Mouse (Mus musculus): ENCODE data around the gene Mrpl55. TPM values are rescaled to one million over a fixed set of nuclear protein-coding genes. Genes with fewer than 3 reads are reported as not detected.

The Mrpl55 gene
- polyA plus RNA-seq (2015; fragmentation: Nextera tagmentation; extraction: Ambion mirVana) = 89.6 and 92.6 TPM in 2 replicates

GRCm38 (mm10) chr11:59202081-59202995 is at the start of gene Mrpl55:
Mrpl55 (plus strand) TSS chr11:59202486.
- peak; percentile 92 for ATAC-seq (ENCODE audit: borderline replicate concordance, extremely low read depth, low FRiP score, low TSS enrichment)
- under 1% methylated on average over 63 of the region's 63 CpGs for WGBS

GRCm38 (mm10) chr11:59154220-59154619 is 48.1 kb upstream of the Mrpl55 start:
- Histone ChIP-seq H3K4me2 (no peak overlapping the region), H3K27me3 (no peaks in the 10 kb centered on the region), H3K9me3 (no peaks in the 10 kb centered on the region), H3K36me3 (peaks cover 11% of the 10 kb centered on the region; the same call in 1 of the 2 replicates), H3K4me3 (no peak overlapping the region), H3K27ac (no peak overlapping the region), H3K4me1 (no peaks in the 10 kb centered on the region), H3K9ac (no peak overlapping the region)
- 56% methylated on average over 7 of the region's 7 CpGs for WGBS
- ATAC-seq (ENCODE audit: borderline replicate concordance, extremely low read depth, low FRiP score, low TSS enrichment) = no peak

More at GRCm38 (mm10) chr11:59202081-59202995, at the start of gene Mrpl55:
- Histone ChIP-seq H3K27ac (peak within 1 kb of the TSS; percentile 85), H3K4me3 (peak within 1 kb of the TSS; percentile 95), H3K36me3 (peaks cover 41% of the 10 kb centered on the region), H3K4me2 (peak within 1 kb of the TSS; percentile 91), H3K27me3 (no peaks in the 10 kb centered on the region), H3K4me1 (peaks cover 20% of the 10 kb centered on the region), H3K9ac (peak within 1 kb of the TSS; percentile 96), H3K9me3 (no peaks in the 10 kb centered on the region)

GRCm38 (mm10) chr11:59155900-59156299 is 46.4 kb upstream of the Mrpl55 start:
- Histone ChIP-seq H3K4me3 (no peak overlapping the region), H3K4me1 (no peaks in the 10 kb centered on the region), H3K4me2 (no peak overlapping the region), H3K27me3 (no peaks in the 10 kb centered on the region), H3K9ac (no peak overlapping the region), H3K36me3 (peaks cover 11% of the 10 kb centered on the region; the same call in 1 of the 2 replicates), H3K9me3 (no peaks in the 10 kb centered on the region), H3K27ac (no peak overlapping the region)
- 93% methylated on average over 5 of the region's 5 CpGs for WGBS
- no peak for ATAC-seq (ENCODE audit: borderline replicate concordance, extremely low read depth, low FRiP score, low TSS enrichment)

GRCm38 (mm10) chr11:59159099-59159498 is 43.2 kb upstream of the Mrpl55 start:
- WGBS = 89% methylated on average over 13 of the region's 13 CpGs
- Histone ChIP-seq H3K4me3 (no peak overlapping the region), H3K9ac (no peak overlapping the region), H3K4me2 (no peak overlapping the region), H3K36me3 (peaks cover 11% of the 10 kb centered on the region; the same call in 1 of the 2 replicates), H3K9me3 (no peaks in the 10 kb centered on the region), H3K4me1 (peaks cover 14% of the 10 kb centered on the region), H3K27me3 (no peaks in the 10 kb centered on the region), H3K27ac (no peak overlapping the region)
- ATAC-seq (ENCODE audit: borderline replicate concordance, extremely low read depth, low FRiP score, low TSS enrichment) = no peak

- Histone ChIP-seq H3K4me3 (no peak overlapping the region), H3K9me3 (no peaks in the 10 kb centered on the region), H3K27ac (no peak overlapping the region), H3K27me3 (no peaks in the 10 kb centered on the region), H3K9ac (no peak overlapping the region), H3K36me3 (peaks cover 11% of the 10 kb centered on the region; the same call in 1 of the 2 replicates), H3K4me1 (peaks cover 17% of the 10 kb centered on the region), H3K4me2 (no peak overlapping the region)
- no peak for ATAC-seq (ENCODE audit: borderline replicate concordance, extremely low read depth, low FRiP score, low TSS enrichment)
- WGBS = 85% methylated on average over 4 of the region's 4 CpGs
Observed at GRCm38 (mm10) chr11:59159558-59159957, 42.7 kb upstream of the Mrpl55 start.

GRCm38 (mm10) chr11:59161398-59161797 is 40.9 kb upstream of the Mrpl55 start:
- ATAC-seq (ENCODE audit: borderline replicate concordance, extremely low read depth, low FRiP score, low TSS enrichment) = no peak
- WGBS = 48% methylated on average over 5 of the region's 5 CpGs
- Histone ChIP-seq H3K27ac (no peak overlapping the region), H3K4me2 (no peak overlapping the region), H3K9me3 (no peaks in the 10 kb centered on the region), H3K9ac (no peak overlapping the region), H3K4me3 (no peak overlapping the region), H3K4me1 (peaks cover 17% of the 10 kb centered on the region), H3K36me3 (peaks cover 9% of the 10 kb centered on the region; the same call in 1 of the 2 replicates), H3K27me3 (no peaks in the 10 kb centered on the region)

- H3K4me1 ChIP-seq = peaks cover 17% of the 10 kb centered on the region
- H3K4me2 ChIP-seq = peak overlapping the region; percentile 70
- no peak for ATAC-seq (ENCODE audit: borderline replicate concordance, extremely low read depth, low FRiP score, low TSS enrichment)
- H3K36me3 ChIP-seq = peaks cover 9% of the 10 kb centered on the region; the same call in 1 of the 2 replicates
- peak overlapping the region; percentile 60; the same call in 1 of the 2 replicates for H3K27ac ChIP-seq
- no peaks in the 10 kb centered on the region for H3K27me3 ChIP-seq
- H3K4me3 ChIP-seq = peak overlapping the region; percentile 83
- H3K9me3 ChIP-seq = no peaks in the 10 kb centered on the region
- H3K9ac ChIP-seq = peak overlapping the region; percentile 83
- WGBS = 47% methylated on average over 9 of the region's 9 CpGs
Observed at GRCm38 (mm10) chr11:59162443-59163254, 39.6 kb upstream of the Mrpl55 start.

- Histone ChIP-seq H3K4me3 (peak within 1 kb of the TSS; percentile 83), H3K4me1 (peaks cover 17% of the 10 kb centered on the region), H3K27me3 (no peaks in the 10 kb centered on the region), H3K9ac (peak within 1 kb of the TSS; percentile 83), H3K9me3 (no peaks in the 10 kb centered on the region), H3K27ac (peak within 1 kb of the TSS; percentile 100), H3K36me3 (0 out of 2 replicates have a peak, but pooled peaks cover under 1% of the 10 kb centered on the region), H3K4me2 (peak within 1 kb of the TSS; percentile 70)
- WGBS = 2% methylated on average over 67 of the region's 68 CpGs
- ATAC-seq (ENCODE audit: borderline replicate concordance, extremely low read depth, low FRiP score, low TSS enrichment) = peak; percentile 99
Observed at GRCm38 (mm10) chr11:59163255-59164236, 38.7 kb upstream of the Mrpl55 start, which contains the start of gene Iba57. Iba57 (minus strand) TSS chr11:59163739.

GRCm38 (mm10) chr11:59164384-59164783 is 37.9 kb upstream of the Mrpl55 start:
- ATAC-seq (ENCODE audit: borderline replicate concordance, extremely low read depth, low FRiP score, low TSS enrichment) = no peak
- peak overlapping the region; percentile 100 for H3K27ac ChIP-seq
- peak overlapping the region; percentile 70 for H3K4me2 ChIP-seq
- H3K9ac ChIP-seq = no peak overlapping the region
- H3K36me3 ChIP-seq = no peaks in the 10 kb centered on the region
- H3K9me3 ChIP-seq = no peaks in the 10 kb centered on the region
- H3K27me3 ChIP-seq = no peaks in the 10 kb centered on the region
- peaks cover 17% of the 10 kb centered on the region for H3K4me1 ChIP-seq
- 0 out of 2 replicates have a peak overlapping the region, but pooled peaks have one; percentile 83 for H3K4me3 ChIP-seq
- 75% methylated on average over 9 of the region's 9 CpGs for whole genome bisulfite sequencing

- no peaks in the 10 kb centered on the region for H3K27me3 ChIP-seq
- H3K4me1 ChIP-seq = peaks cover 17% of the 10 kb centered on the region
- H3K36me3 ChIP-seq = no peaks in the 10 kb centered on the region
- H3K4me3 ChIP-seq = no peak overlapping the region
- no peak overlapping the region for H3K9ac ChIP-seq
- 50% methylated on average over 2 of the region's 2 CpGs for WGBS
- H3K4me2 ChIP-seq = no peak overlapping the region
- H3K27ac ChIP-seq = no peak overlapping the region
- H3K9me3 ChIP-seq = no peaks in the 10 kb centered on the region
- no peak for ATAC-seq (ENCODE audit: borderline replicate concordance, extremely low read depth, low FRiP score, low TSS enrichment)
Observed at GRCm38 (mm10) chr11:59165616-59166241, 36.6 kb upstream of the Mrpl55 start.
